Mouse (Mus musculus): ENCODE measurements around the gene Kcnip4. TPM values are rescaled to one million over a fixed set of nuclear protein-coding genes. Genes with fewer than 3 reads are reported as not detected.

Gene Kcnip4
- polyA plus RNA-seq, 1 experiment from 2014 or later, result 3.0 TPM

DNA sequence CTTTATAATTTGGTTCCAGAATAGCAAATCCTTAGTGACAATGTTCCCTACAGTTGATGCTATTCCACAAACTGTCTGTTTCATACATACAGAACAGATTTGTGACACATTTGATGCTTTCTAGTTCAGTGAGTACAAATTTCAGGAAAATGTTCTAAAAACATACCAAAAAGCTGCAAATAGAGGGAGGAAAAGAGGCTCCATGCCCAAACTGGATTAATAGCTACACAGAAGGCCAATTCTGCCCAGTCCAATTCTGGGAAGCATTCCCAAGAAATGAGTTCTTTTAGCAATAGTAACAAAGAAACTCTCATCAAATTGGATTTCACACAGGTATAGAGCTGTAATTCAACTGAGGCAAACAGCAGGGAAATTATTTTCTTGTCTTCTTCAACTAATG, 806.5 kb downstream of the Kcnip4 start:
- H3K36me3 ChIP-seq (ENCODE audit: control insufficient read depth, insufficient read depth, low read length), result no peaks in the 10 kb centered on the region
- ATAC-seq, result no peak
- H3K9ac ChIP-seq (ENCODE audit: low read depth, low read length), result no peak overlapping the region
- no peak overlapping the region for H3K27ac ChIP-seq (ENCODE audit: low read length)
- no peak overlapping the region for H3K4me3 ChIP-seq (ENCODE audit: low read length)
- H3K9me3 ChIP-seq (ENCODE audit: control insufficient read depth, low read length), result no peaks in the 10 kb centered on the region
- H3K27me3 ChIP-seq (replicated peaks; ENCODE audit: control insufficient read depth, insufficient read depth, low read length), result no peaks in the 10 kb centered on the region
- no peaks in the 10 kb centered on the region for H3K4me1 ChIP-seq (ENCODE audit: control insufficient read depth, insufficient read depth, low read length)
- H3K4me2 ChIP-seq (ENCODE audit: low read depth, low read length), result no peak overlapping the region

- no peak overlapping the region for H3K4me3 ChIP-seq (ENCODE audit: low read length)
- no peak overlapping the region for H3K4me2 ChIP-seq (ENCODE audit: low read depth, low read length)
- H3K9ac ChIP-seq (ENCODE audit: low read depth, low read length), result no peak overlapping the region
- no peak overlapping the region for H3K27ac ChIP-seq (ENCODE audit: low read length)
- no peaks in the 10 kb centered on the region for H3K36me3 ChIP-seq (ENCODE audit: control insufficient read depth, insufficient read depth, low read length)
- WGBS, result 79% methylated on average over 3 of the region's 3 CpGs
- no peaks in the 10 kb centered on the region for H3K27me3 ChIP-seq (replicated peaks; ENCODE audit: control insufficient read depth, insufficient read depth, low read length)
- no peaks in the 10 kb centered on the region for H3K9me3 ChIP-seq (ENCODE audit: control insufficient read depth, low read length)
- no peak for ATAC-seq
- no peaks in the 10 kb centered on the region for H3K4me1 ChIP-seq (ENCODE audit: control insufficient read depth, insufficient read depth, low read length)
Measured at GRCm38 (mm10) chr5:48705997-48706396, 818.7 kb downstream of the Kcnip4 start.

DNA sequence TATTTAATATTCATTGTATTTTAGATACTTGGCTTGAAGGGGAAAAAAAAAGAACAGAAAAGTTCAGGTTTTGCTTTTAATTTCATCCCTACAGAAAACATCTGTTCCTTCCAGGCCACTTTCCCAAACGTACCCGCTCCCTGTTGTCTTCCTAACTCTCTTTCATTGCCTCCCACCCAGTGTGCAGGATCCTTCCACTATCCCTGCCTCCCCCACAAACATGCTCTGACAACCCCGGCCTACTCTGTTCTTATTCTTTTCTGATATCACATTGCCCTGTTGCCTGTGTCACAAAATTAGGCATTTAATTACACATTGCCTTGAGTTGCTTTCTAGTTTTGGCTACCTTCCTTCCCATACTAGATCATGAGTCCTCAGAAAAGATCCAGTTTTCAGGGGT, 837.6 kb downstream of the Kcnip4 start:
- H3K9me3 ChIP-seq (ENCODE audit: control insufficient read depth, low read length), result no peaks in the 10 kb centered on the region
- WGBS, result 79% methylated on average over 3 of the region's 3 CpGs
- H3K27me3 ChIP-seq (replicated peaks; ENCODE audit: control insufficient read depth, insufficient read depth, low read length), result no peaks in the 10 kb centered on the region
- no peaks in the 10 kb centered on the region for H3K36me3 ChIP-seq (ENCODE audit: control insufficient read depth, insufficient read depth, low read length)
- H3K4me2 ChIP-seq (ENCODE audit: low read depth, low read length), result no peak overlapping the region
- H3K27ac ChIP-seq (ENCODE audit: low read length), result no peak overlapping the region
- no peak overlapping the region for H3K9ac ChIP-seq (ENCODE audit: low read depth, low read length)
- H3K4me1 ChIP-seq (ENCODE audit: control insufficient read depth, insufficient read depth, low read length), result no peaks in the 10 kb centered on the region
- H3K4me3 ChIP-seq (ENCODE audit: low read length), result no peak overlapping the region
- ATAC-seq, result no peak

GRCm38 (mm10) chr5:48679733-48680595, 844.7 kb downstream of the Kcnip4 start:
- H3K36me3 ChIP-seq (ENCODE audit: control insufficient read depth, insufficient read depth, low read length), result no peaks in the 10 kb centered on the region
- peak; percentile 94 for ATAC-seq
- no peaks in the 10 kb centered on the region for H3K4me1 ChIP-seq (ENCODE audit: control insufficient read depth, insufficient read depth, low read length)
- peak overlapping the region; percentile 19 for H3K4me2 ChIP-seq (ENCODE audit: low read depth, low read length)
- no peaks in the 10 kb centered on the region for H3K9me3 ChIP-seq (ENCODE audit: control insufficient read depth, low read length)
- no peaks in the 10 kb centered on the region for H3K27me3 ChIP-seq (replicated peaks; ENCODE audit: control insufficient read depth, insufficient read depth, low read length)
- H3K4me3 ChIP-seq (ENCODE audit: low read length), result no peak overlapping the region
- H3K27ac ChIP-seq (ENCODE audit: low read length), result peak overlapping the region; percentile 68; the same call in 1 of the 2 replicates
- 57% methylated on average over 8 of the region's 8 CpGs for WGBS
- H3K9ac ChIP-seq (ENCODE audit: low read depth, low read length), result no peak overlapping the region

DNA sequence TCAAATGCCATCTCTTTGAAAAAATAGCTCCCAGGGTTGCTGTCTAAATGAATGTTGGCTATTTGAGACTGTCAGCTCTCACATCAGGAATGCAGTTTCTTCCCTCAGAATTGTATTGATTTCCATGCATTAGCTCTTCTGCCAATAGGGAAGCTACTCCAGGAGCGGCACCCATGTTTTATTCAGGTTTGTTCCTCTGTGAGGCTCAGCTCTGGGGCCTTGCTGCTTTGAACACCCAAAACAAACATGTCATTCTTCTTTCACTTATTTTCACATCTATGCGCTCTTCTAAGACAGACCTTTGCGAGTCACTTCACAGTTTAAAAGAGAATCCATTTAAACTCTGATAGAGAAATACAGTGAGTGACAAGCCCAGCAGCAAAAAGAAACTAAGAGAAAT, 862.2 kb downstream of the Kcnip4 start:
- no peak overlapping the region for H3K9ac ChIP-seq (ENCODE audit: low read depth, low read length)
- no peak overlapping the region for H3K4me2 ChIP-seq (ENCODE audit: low read depth, low read length)
- WGBS, result 83% methylated on average over 3 of the region's 3 CpGs
- no peaks in the 10 kb centered on the region for H3K27me3 ChIP-seq (replicated peaks; ENCODE audit: control insufficient read depth, insufficient read depth, low read length)
- ATAC-seq, result no peak
- H3K9me3 ChIP-seq (ENCODE audit: control insufficient read depth, low read length), result no peaks in the 10 kb centered on the region
- no peak overlapping the region for H3K4me3 ChIP-seq (ENCODE audit: low read length)
- no peak overlapping the region for H3K27ac ChIP-seq (ENCODE audit: low read length)
- no peaks in the 10 kb centered on the region for H3K4me1 ChIP-seq (ENCODE audit: control insufficient read depth, insufficient read depth, low read length)
- no peaks in the 10 kb centered on the region for H3K36me3 ChIP-seq (ENCODE audit: control insufficient read depth, insufficient read depth, low read length)

GRCm38 (mm10) chr5:48659975-48660374, 864.7 kb downstream of the Kcnip4 start:
- Histone ChIP-seq H3K9me3 (ENCODE audit: control insufficient read depth, low read length) (no peaks in the 10 kb centered on the region), H3K36me3 (ENCODE audit: control insufficient read depth, insufficient read depth, low read length) (no peaks in the 10 kb centered on the region), H3K4me1 (ENCODE audit: control insufficient read depth, insufficient read depth, low read length) (no peaks in the 10 kb centered on the region), H3K27me3 (replicated peaks; ENCODE audit: control insufficient read depth, insufficient read depth, low read length) (no peaks in the 10 kb centered on the region), H3K9ac (ENCODE audit: low read depth, low read length) (no peak overlapping the region), H3K4me3 (ENCODE audit: low read length) (no peak overlapping the region), H3K27ac (ENCODE audit: low read length) (no peak overlapping the region), H3K4me2 (ENCODE audit: low read depth, low read length) (no peak overlapping the region)
- ATAC-seq, result no peak
- 94% methylated on average over 3 of the region's 3 CpGs for WGBS

DNA sequence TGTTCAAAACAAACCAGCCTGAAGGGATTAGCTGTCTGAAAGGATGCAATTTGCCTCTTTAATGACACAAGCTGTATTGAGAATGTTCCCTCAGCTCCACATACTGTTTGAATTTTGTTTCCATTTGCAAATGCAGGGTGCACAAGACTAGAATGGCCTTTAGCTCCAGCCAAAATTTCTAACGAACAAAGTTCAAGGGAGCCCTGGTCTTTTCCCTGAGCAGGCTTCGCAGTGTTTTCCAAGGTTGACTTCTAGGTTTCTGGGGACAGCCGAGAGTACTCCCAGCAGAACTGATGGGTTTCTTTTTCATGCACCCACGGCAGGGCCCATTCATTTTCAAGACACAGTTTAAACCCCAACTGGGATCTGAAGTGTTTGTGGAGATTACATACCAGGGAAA, 874.2 kb downstream of the Kcnip4 start:
- Histone ChIP-seq H3K27me3 (replicated peaks; ENCODE audit: control insufficient read depth, insufficient read depth, low read length) (no peaks in the 10 kb centered on the region), H3K4me2 (ENCODE audit: low read depth, low read length) (no peak overlapping the region), H3K9ac (ENCODE audit: low read depth, low read length) (no peak overlapping the region), H3K36me3 (ENCODE audit: control insufficient read depth, insufficient read depth, low read length) (no peaks in the 10 kb centered on the region), H3K4me3 (ENCODE audit: low read length) (no peak overlapping the region), H3K4me1 (ENCODE audit: control insufficient read depth, insufficient read depth, low read length) (0 out of 2 replicates have a peak, but pooled peaks cover 2% of the 10 kb centered on the region), H3K27ac (ENCODE audit: low read length) (no peak overlapping the region), H3K9me3 (ENCODE audit: control insufficient read depth, low read length) (no peaks in the 10 kb centered on the region)
- no peak for ATAC-seq
- 52% methylated on average over 4 of the region's 4 CpGs for WGBS

GRCm38 (mm10) chr5:48636675-48637074, 888.0 kb downstream of the Kcnip4 start:
- Histone ChIP-seq H3K4me1 (ENCODE audit: control insufficient read depth, insufficient read depth, low read length) (no peaks in the 10 kb centered on the region), H3K4me3 (ENCODE audit: low read length) (no peak overlapping the region), H3K9ac (ENCODE audit: low read depth, low read length) (no peak overlapping the region), H3K27ac (ENCODE audit: low read length) (no peak overlapping the region), H3K9me3 (ENCODE audit: control insufficient read depth, low read length) (no peaks in the 10 kb centered on the region), H3K36me3 (ENCODE audit: control insufficient read depth, insufficient read depth, low read length) (no peaks in the 10 kb centered on the region), H3K27me3 (replicated peaks; ENCODE audit: control insufficient read depth, insufficient read depth, low read length) (no peaks in the 10 kb centered on the region), H3K4me2 (ENCODE audit: low read depth, low read length) (no peak overlapping the region)
- ATAC-seq, result peak; percentile 69; the same call in 1 of the 2 replicates
- WGBS, result 67% methylated on average over 6 of the region's 6 CpGs

- Histone ChIP-seq H3K4me1 (ENCODE audit: control insufficient read depth, insufficient read depth, low read length) (no peaks in the 10 kb centered on the region), H3K4me3 (ENCODE audit: low read length) (no peak overlapping the region), H3K9me3 (ENCODE audit: control insufficient read depth, low read length) (no peaks in the 10 kb centered on the region), H3K4me2 (ENCODE audit: low read depth, low read length) (no peak overlapping the region), H3K36me3 (ENCODE audit: control insufficient read depth, insufficient read depth, low read length) (no peaks in the 10 kb centered on the region), H3K27ac (ENCODE audit: low read length) (no peak overlapping the region), H3K27me3 (replicated peaks; ENCODE audit: control insufficient read depth, insufficient read depth, low read length) (no peaks in the 10 kb centered on the region), H3K9ac (ENCODE audit: low read depth, low read length) (no peak overlapping the region)
- no peak for ATAC-seq
- WGBS, result 85% methylated on average over 3 of the region's 3 CpGs
Measured at GRCm38 (mm10) chr5:48633631-48634030, 891.1 kb downstream of the Kcnip4 start.

GRCm38 (mm10) chr5:48623370-48623769, 901.3 kb downstream of the Kcnip4 start:
- no peak overlapping the region for H3K27ac ChIP-seq (ENCODE audit: low read length)
- WGBS, result 82% methylated on average over 7 of the region's 7 CpGs

More at GRCm38 (mm10) chr5:48623370-48623769, 901.3 kb downstream of the Kcnip4 start:
- no peak for ATAC-seq
- Histone ChIP-seq H3K36me3 (ENCODE audit: control insufficient read depth, insufficient read depth, low read length) (no peaks in the 10 kb centered on the region), H3K9ac (ENCODE audit: low read depth, low read length) (no peak overlapping the region), H3K9me3 (ENCODE audit: control insufficient read depth, low read length) (no peaks in the 10 kb centered on the region), H3K27me3 (replicated peaks; ENCODE audit: control insufficient read depth, insufficient read depth, low read length) (no peaks in the 10 kb centered on the region), H3K4me1 (ENCODE audit: control insufficient read depth, insufficient read depth, low read length) (no peaks in the 10 kb centered on the region), H3K4me3 (ENCODE audit: low read length) (no peak overlapping the region), H3K4me2 (ENCODE audit: low read depth, low read length) (no peak overlapping the region)
